Mouse (Mus musculus) left cerebral cortex, adult 18-20 months (tissue): Measurements from ENCODE around the gene Wnt5a. TPM values are rescaled to one million over a fixed set of nuclear protein-coding genes. Genes with fewer than 3 reads are reported as not detected.

Experiments
- DNase-seq, 2 experiments: peaks; one replicate each; pipeline ENCODE4 v3.0.0; 2021 to 2022; ENCODE audit warnings: low spot score in 2 of 2, mixed read lengths in 1 of 2
- total RNA-seq, 2 experiments: library from RNA; stranded (reverse); gene quantifications; 2 replicates each; pipeline ENCODE4 v1.2.3; 2021

The Wnt5a gene
- total RNA-seq, 2 experiments from 2014 or later = 9.2 to 10.1 TPM

DNA sequence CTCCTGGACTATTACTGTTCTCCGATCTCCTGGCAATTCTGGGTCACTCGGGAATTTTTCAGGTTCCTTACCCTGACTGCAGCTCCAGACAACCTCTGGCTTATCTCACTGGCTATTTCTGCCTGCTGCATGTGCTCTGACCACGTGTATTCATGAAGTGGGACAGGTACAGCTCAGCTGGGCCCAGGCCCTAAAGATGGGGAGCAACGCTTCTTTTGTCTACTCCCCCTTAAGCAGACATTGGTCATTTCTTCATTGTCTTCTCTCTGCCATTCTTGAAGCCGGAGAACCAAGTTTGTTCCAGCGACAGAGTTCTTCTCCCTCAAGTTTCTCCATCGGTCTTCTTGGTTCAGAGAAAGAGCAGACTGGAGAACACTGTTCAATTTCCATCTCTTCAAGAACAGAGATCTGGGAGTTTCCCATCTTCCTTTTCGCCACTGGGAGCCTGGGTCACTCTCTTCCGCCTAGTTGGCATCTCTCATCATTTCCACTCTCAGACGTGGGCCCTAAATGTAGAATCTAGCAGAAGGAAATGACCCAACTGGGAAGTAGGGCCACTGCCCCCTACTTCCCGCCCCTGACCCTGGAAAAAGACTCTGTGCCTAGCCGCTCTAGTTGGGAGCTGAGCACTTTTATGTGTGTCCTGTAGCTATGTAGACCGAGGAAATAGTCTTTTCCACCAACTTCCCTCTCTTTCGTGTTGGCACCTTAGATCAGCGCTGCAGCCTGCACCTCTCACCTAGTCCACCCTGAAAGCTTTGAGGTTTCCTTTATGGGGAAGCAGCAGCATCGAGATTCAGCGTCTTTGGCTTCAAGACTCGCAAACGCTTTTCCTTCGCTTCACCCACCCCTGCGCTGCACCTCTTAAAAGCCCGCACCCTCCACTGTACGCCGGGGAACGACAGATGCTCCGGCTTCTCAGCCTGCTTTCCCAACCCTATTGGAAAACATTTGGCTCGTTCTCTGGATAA is 4.0 kb downstream of the Wnt5a start:
- no peak for DNase-seq

- peak in 1 of 2 experiments; percentile 10 for DNase-seq
These were observed 5.1 kb downstream of the Wnt5a start for GRCm38 (mm10) chr14:28509441-28510340.

DNA sequence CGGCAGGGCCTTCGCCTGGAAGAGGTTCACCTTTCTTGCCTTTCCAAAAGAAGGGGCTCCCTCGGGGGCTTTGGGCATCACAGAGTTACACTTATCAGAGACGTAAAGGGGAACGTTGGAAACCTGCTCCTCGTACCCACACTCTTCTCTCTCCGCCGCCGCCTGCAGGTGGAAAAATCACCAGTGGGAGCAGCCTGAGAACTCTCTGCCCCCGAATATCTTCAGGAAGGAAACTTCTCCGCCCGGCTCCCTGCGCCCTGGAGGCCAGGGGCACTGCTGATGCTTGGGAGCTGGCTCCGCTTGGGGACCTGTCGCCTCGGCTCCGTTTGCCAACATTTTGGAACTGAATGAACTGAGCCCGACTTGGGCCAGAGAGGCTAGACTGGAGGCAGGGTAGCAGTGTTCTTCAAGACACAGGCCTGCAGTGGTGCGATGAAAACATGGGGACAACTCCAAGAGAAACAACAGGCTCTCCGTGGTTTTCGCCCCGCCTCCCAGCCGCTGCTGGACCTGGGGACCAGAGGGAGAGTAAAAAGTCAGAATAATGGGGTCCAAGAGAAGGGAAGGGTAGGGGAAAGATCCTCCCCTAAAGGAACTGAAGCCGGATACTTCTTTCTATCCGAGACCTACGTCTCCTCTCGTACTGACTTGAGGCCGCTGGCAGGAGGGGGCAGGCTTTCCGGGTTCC is 5.9 kb downstream of the Wnt5a start:
- peak in 1 of 2 experiments; percentile 35 for DNase-seq

DNA sequence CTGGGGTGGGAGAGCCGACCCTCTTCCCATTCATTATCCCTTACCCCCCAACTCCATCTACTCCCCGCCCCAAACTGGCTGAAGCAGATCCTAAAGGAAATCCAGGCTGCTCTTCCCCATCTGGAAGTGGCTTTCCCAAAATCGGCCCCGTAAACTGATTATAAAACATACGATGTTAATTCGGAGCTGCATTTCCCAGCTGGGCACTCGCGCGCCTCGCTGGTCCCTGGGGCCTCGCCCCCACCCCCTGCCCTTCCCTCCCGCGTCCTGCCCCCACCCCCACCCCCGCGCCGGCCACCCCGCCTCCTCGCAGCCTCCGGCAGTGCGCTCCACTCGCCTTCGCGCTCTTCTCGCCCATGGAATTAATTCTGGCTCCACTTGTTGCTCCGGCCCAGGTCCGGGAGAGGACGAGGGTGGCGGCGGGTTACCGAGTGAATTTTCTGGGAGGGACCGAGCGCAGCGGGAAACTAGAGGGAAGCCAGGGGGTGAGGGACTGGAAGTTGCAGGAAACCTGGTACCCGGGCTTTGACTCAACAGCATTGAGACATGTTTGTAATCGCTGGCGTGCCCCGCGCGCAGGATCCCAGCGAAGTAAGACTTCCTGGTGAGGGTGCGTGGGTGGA is 6.6 kb downstream of the Wnt5a start:
- DNase-seq = peak in 1 of 2 experiments; percentile 8

- no peak for DNase-seq
These were observed 8.4 kb downstream of the Wnt5a start for GRCm38 (mm10) chr14:28512805-28513590.

GRCm38 (mm10) chr14:28514171-28514570 is 9.6 kb downstream of the Wnt5a start:
- no peak for DNase-seq

GRCm38 (mm10) chr14:28515331-28515730 is 10.8 kb downstream of the Wnt5a start:
- no peak for DNase-seq

GRCm38 (mm10) chr14:28517631-28518560 is 13.3 kb downstream of the Wnt5a start:
- no peak for DNase-seq

GRCm38 (mm10) chr14:28521106-28521505 is 16.6 kb downstream of the Wnt5a start:
- no peak for DNase-seq

DNA sequence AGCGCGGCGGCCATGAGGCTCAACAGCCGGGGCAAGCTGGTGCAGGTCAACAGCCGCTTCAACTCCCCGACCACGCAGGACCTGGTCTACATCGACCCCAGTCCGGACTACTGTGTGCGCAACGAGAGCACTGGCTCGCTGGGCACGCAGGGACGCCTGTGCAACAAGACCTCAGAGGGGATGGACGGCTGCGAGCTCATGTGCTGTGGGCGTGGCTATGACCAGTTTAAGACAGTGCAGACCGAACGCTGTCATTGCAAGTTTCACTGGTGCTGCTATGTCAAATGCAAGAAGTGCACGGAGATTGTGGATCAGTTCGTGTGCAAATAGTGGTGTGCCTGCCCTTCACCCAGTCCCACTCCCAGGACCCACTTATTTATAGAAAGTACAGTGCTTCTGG is 18.1 kb downstream of the Wnt5a start:
- DNase-seq = no peak

DNA sequence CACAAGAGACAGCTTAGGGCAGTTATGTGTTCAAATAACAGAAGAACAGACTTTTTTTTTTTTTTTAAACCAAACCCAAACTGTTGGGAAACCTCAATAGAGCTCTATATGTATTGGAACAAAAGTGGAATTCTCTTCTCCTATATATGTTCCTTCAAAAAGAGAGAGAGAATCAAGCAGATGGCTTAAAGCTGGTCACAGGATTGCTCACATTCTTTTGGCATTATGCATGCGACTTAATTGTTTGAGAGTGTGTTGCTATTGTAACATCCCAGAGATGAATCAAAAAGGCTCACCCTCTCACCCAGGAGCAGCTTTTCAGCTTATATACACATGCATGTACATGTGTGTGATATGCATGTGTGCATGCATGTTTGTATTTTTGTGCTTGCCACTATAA is 21.0 kb downstream of the Wnt5a start:
- DNase-seq = no peak

DNA sequence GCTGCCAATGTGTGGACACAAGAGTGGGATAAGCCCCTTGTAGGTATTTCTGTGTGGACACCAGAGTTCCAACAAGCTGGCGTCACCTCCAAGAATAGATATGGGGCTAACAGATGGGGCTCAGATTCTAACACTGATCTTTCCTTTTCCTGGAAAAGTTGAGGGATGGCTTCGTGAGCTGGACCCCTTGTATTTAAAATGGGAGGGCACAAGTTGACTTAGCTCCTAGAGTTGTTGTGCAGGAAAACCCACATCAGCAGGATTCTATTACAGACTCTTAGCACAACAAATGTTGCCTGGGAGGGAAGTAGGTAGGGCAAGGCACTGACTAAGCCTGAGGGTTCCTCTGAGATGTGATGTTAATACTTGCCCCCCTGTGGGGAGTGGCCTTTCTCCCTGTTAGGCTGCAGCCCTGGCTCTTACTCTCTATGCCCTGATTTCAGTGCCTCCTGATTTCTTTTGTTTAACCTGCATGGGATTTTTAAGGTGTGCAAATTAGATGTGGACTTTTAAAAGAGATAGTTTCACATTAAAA is 23.7 kb downstream of the Wnt5a start:
- DNase-seq = no peak

DNA sequence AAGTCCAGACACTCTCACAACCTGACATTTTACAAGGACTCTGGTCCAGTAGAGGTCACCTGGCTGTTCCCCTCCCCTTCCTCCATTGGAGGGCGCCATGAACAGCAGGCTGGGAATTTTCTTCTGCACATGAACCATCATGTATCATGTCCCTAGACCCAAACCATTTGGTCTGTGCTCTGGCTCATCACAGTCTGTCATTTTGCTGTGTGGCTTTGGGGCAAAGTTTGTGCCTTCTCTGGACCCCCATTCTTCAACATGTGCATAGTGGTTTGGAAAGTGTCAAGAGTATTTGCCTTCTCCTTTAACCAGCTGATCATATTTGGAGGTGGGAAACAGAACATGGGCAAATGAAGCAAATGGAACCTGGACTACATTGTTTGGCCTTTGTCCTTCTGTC is 27.0 kb downstream of the Wnt5a start:
- DNase-seq = no peak

- DNase-seq = no peak
These were observed 28.4 kb downstream of the Wnt5a start for GRCm38 (mm10) chr14:28532943-28533342.

- DNase-seq = no peak
These were observed 29.3 kb downstream of the Wnt5a start for GRCm38 (mm10) chr14:28533876-28534275.

DNA sequence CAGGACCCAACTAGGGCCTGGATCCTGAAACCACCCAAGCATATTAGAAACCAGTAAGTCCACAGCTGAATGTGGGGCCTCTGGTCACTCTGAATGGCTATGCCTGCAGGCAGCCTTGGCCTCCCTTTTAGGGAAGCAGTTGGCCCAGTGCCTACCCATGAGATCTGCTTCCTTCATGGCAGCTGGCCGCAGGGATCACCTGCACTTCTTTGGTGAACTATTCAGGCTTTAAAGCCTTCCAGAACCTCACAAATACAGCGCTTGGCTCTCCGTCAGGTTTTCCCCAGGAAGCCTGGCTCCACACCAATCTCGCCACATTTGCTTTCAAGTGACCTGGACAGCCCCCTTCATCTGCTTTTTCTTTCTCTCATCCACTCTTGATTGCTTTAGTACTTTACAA is 31.3 kb downstream of the Wnt5a start:
- DNase-seq = no peak

- DNase-seq = no peak
These were observed 35.0 kb downstream of the Wnt5a start for GRCm38 (mm10) chr14:28539577-28539976.

- no peak for DNase-seq
These were observed 37.7 kb downstream of the Wnt5a start for GRCm38 (mm10) chr14:28542117-28542741.
